Comparison of ENCODE assay signal across 28 mouse cellular contexts in the genomic region with DNA sequence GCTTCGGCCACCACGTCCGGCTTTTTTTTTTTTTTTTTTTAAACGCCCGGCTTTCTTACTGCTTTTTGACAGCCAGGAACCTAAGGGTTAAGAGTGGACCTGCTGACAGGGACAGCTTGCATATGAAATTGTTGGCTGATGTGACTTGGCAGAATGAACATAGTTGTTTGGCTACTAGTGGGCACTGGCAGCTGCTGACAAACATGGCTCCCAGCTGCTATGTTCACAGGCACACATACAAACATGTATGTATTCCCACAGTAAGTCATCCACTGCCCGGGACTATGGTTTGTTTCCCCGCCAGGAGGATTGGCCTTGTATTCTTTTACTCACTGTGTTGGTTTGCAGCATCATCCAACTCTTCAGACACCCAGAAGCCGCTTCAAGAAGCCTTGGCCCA. TPM values are rescaled to one million over a fixed set of nuclear protein-coding genes. Genes with fewer than 3 reads are reported as not detected.
DNase-seq lines count a peak whose midpoint lies in the region; ATAC-seq and TF ChIP-seq lines count a peak whose summit lies in the region.
"Had no signal": no experiment of that assay in that cellular context is flagged by ENCODE, and none has a peak within 500 bp of the region (broad histone marks: within the 10 kb centered on the region; RNA-seq: fewer than 3 reads in every experiment).

No protein-coding gene starts in this region.

- no peaks in the 10 kb centered on the region for H3K27me3 ChIP-seq in midbrain, postnatal 0 days (ENCODE audit: insufficient read depth, low read length)
- no peaks in the 10 kb centered on the region for H3K27me3 ChIP-seq in midbrain, embryonic 13.5 days
- H3K27me3 ChIP-seq: embryonic facial prominence, embryonic 13.5 days; forebrain, embryonic 12.5 days; heart, embryonic 12.5 days had no signal

- no peak overlapping the region for H3K9ac ChIP-seq in midbrain, postnatal 0 days (replicated peaks; ENCODE audit: low read length, poor library complexity, severe bottlenecking)
- no peak overlapping the region for H3K9ac ChIP-seq in midbrain, embryonic 13.5 days (replicated peaks)
- H3K9ac ChIP-seq: embryonic facial prominence, embryonic 13.5 days; forebrain, embryonic 12.5 days; heart, embryonic 12.5 days; liver, postnatal 0 days had no signal

- no peak overlapping the region for H3K27ac ChIP-seq in midbrain, postnatal 0 days (ENCODE audit: low read depth, low read length)
- no peak overlapping the region for H3K27ac ChIP-seq in midbrain, embryonic 13.5 days
- H3K27ac ChIP-seq: embryonic facial prominence, embryonic 13.5 days; forebrain, embryonic 12.5 days; hindbrain, embryonic 10.5 days; kidney, postnatal 0 days; left cerebral cortex, adult 2 months had no signal

- H3K9me3 ChIP-seq in midbrain, postnatal 0 days (ENCODE audit: low read length) = no peaks in the 10 kb centered on the region
- H3K9me3 ChIP-seq in midbrain, embryonic 13.5 days = peaks cover 9% of the 10 kb centered on the region

- ATAC-seq in midbrain, postnatal 0 days (ENCODE audit: low FRiP score) = no peak
- ATAC-seq in midbrain, embryonic 13.5 days = no peak
- ATAC-seq: inflammation-experienced regulatory T-cells, adult 6 months; liver, postnatal 0 days had no signal

- DNase-seq in cerebellum, postnatal 10 days = peak; percentile 78 to 80
- no peak for DNase-seq in cerebellum, postnatal 4 days (ENCODE audit: low spot score in 2 of 2)
- DNase-seq in left cerebral cortex, postnatal 4 days = peak; percentile 63
- DNase-seq in left cerebral cortex, adult 18-20 months (ENCODE audit: low spot score in 2 of 2) = no peak
- DNase-seq in midbrain, postnatal 0 days (ENCODE audit: low spot score) = peak; percentile 79
- no peak for DNase-seq in right cerebral cortex, postnatal 10 days (ENCODE audit: low spot score in 2 of 2)
- DNase-seq: adrenal gland, postnatal 14 days; embryo, embryonic 11 days; gastrocnemius, postnatal 25 days; heart, adult 18-20 months; heart, postnatal 10 days; kidney, adult 18-20 months; layer of hippocampus, adult 9-11 months; liver; liver, postnatal 0 days; right cerebral cortex, postnatal 25 days; spleen, adult 18-20 months had no signal

- H3K4me3 ChIP-seq in midbrain, postnatal 0 days (ENCODE audit: low read depth, low read length) = no peak overlapping the region
- no peak overlapping the region for H3K4me3 ChIP-seq in midbrain, embryonic 13.5 days (replicated peaks)
- H3K4me3 ChIP-seq: embryonic facial prominence, embryonic 13.5 days; erythroblast, embryonic 14.5 days; forebrain, embryonic 12.5 days; heart, embryonic 12.5 days; hindbrain, embryonic 10.5 days; left cerebral cortex, adult 2 months had no signal

- intact Hi-C loops in left cerebral cortex, postnatal 4 days (cut with DNase I) = no loop called here

- WGBS in midbrain, postnatal 0 days = 83% methylated on average over 8 of the region's 8 CpGs
- WGBS in midbrain, embryonic 13.5 days = 87% methylated on average over 8 of the region's 8 CpGs

- H3K4me1 ChIP-seq in midbrain, postnatal 0 days (ENCODE audit: insufficient read depth, low read length) = peaks cover 4% of the 10 kb centered on the region; the same call in 1 of the 2 replicates
- peaks cover 14% of the 10 kb centered on the region for H3K4me1 ChIP-seq in midbrain, embryonic 13.5 days (replicated peaks)

- no peak overlapping the region for H3K4me2 ChIP-seq in midbrain, postnatal 0 days (ENCODE audit: low read depth, low read length, poor library complexity, severe bottlenecking)
- no peak overlapping the region for H3K4me2 ChIP-seq in midbrain, embryonic 13.5 days (replicated peaks)
- H3K4me2 ChIP-seq: embryonic facial prominence, embryonic 13.5 days; forebrain, embryonic 12.5 days; heart, embryonic 12.5 days; midbrain, embryonic 11.5 days had no signal

- TF ChIP-seq CTCF in midbrain, postnatal 0 days (IDR thresholded peaks at IDR 0.05) = no peak

- peaks cover 2% of the 10 kb centered on the region; the same call in 1 of the 2 replicates for H3K36me3 ChIP-seq in midbrain, postnatal 0 days (ENCODE audit: insufficient read depth, low read length)
- H3K36me3 ChIP-seq in midbrain, embryonic 13.5 days = peaks cover 26% of the 10 kb centered on the region

RNA-seq across cellular contexts. Expression of gene Stk40, which starts 13.4 kb away (rescaled TPM):
- 10 to 100 TPM; 23.7 to 25.0 TPM for total RNA-seq in left cerebral cortex, postnatal 4 days (2021)
- total RNA-seq in left cerebral cortex, adult 18-20 months (2021) = 10 to 100 TPM; 43.5 to 48.3 TPM
- total RNA-seq in midbrain, postnatal 0 days (2014; rRNA removed) = 18.0 and 21.2 TPM in 2 replicates
- polyA plus RNA-seq in midbrain, postnatal 0 days (2015; fragmentation: Nextera tagmentation; extraction: Ambion mirVana) = 16.9 and 17.4 TPM in 2 replicates
- polyA plus RNA-seq in midbrain, embryonic 13.5 days (2015; fragmentation: Nextera tagmentation; extraction: Ambion mirVana) = 35.7 and 37.0 TPM in 2 replicates

RNA-seq across cellular contexts. Expression of gene Lsm10, which starts 20.7 kb away (rescaled TPM):
- 10 to 100 TPM; 23.9 to 25.3 TPM for total RNA-seq in left cerebral cortex, postnatal 4 days (2021)
- total RNA-seq in left cerebral cortex, adult 18-20 months (2021) = 10 to 100 TPM; 12.2 to 17.6 TPM
- total RNA-seq in midbrain, postnatal 0 days (2014; rRNA removed) = 27.0 and 28.6 TPM in 2 replicates
- 47.7 and 49.3 TPM in 2 replicates for polyA plus RNA-seq in midbrain, postnatal 0 days (2015; fragmentation: Nextera tagmentation; extraction: Ambion mirVana)
- 45.9 and 52.1 TPM in 2 replicates for polyA plus RNA-seq in midbrain, embryonic 13.5 days (2015; fragmentation: Nextera tagmentation; extraction: Ambion mirVana)

RNA-seq across cellular contexts. Expression of gene Eva1b, which starts 30.4 kb away (rescaled TPM):
- total RNA-seq in left cerebral cortex, postnatal 4 days (2021) = 1 to 10 TPM; 6.3 to 7.2 TPM
- total RNA-seq in left cerebral cortex, adult 18-20 months (2021) = 1 to 10 TPM; 2.4 to 2.9 TPM
- total RNA-seq in midbrain, postnatal 0 days (2014; rRNA removed) = 8.5 and 12.3 TPM in 2 replicates
- polyA plus RNA-seq in midbrain, postnatal 0 days (2015; fragmentation: Nextera tagmentation; extraction: Ambion mirVana) = 9.1 and 10.6 TPM in 2 replicates
- 10.3 and 12.9 TPM in 2 replicates for polyA plus RNA-seq in midbrain, embryonic 13.5 days (2015; fragmentation: Nextera tagmentation; extraction: Ambion mirVana)

RNA-seq across cellular contexts. Expression of gene Sh3d21, which starts 46.2 kb away (rescaled TPM):
- 1 to 10 TPM in 1 of 2 experiments, under 1 TPM in 1; 0.58 to 1.3 TPM for total RNA-seq in left cerebral cortex, postnatal 4 days (2021)
- total RNA-seq in left cerebral cortex, adult 18-20 months (2021) = under 1 TPM; 0.59 to 0.77 TPM
- 0.19 and 2.7 TPM in 2 replicates for total RNA-seq in midbrain, postnatal 0 days (2014; rRNA removed)
- polyA plus RNA-seq in midbrain, postnatal 0 days (2015; fragmentation: Nextera tagmentation; extraction: Ambion mirVana) = 2.6 and 2.9 TPM in 2 replicates
- 0.55 and 1.0 TPM in 2 replicates for polyA plus RNA-seq in midbrain, embryonic 13.5 days (2015; fragmentation: Nextera tagmentation; extraction: Ambion mirVana)
- total RNA-seq: monocyte, adult 5-6 weeks had no signal

RNA-seq across cellular contexts. Expression of gene Oscp1, which starts 58.8 kb away (rescaled TPM):
- 10 to 100 TPM; 35.3 to 37.9 TPM for total RNA-seq in left cerebral cortex, postnatal 4 days (2021)
- 10 to 100 TPM; 54.5 TPM for total RNA-seq in left cerebral cortex, adult 18-20 months (2021)
- total RNA-seq in midbrain, postnatal 0 days (2014; rRNA removed) = 19.1 and 34.3 TPM in 2 replicates
- polyA plus RNA-seq in midbrain, postnatal 0 days (2015; fragmentation: Nextera tagmentation; extraction: Ambion mirVana) = 47.7 and 50.2 TPM in 2 replicates
- 35.5 and 36.2 TPM in 2 replicates for polyA plus RNA-seq in midbrain, embryonic 13.5 days (2015; fragmentation: Nextera tagmentation; extraction: Ambion mirVana)
- polyA plus RNA-seq: erythroblast, embryonic 14.5 days had no signal

Comparison
In these comparisons a context has a peak if more than half of its experiments do, and no peak if none do; other contexts are left out.
1. DNase-seq: peak in cerebellum, postnatal 10 days (2 of 2), left cerebral cortex, postnatal 4 days (single experiment) and midbrain, postnatal 0 days (single experiment); none in cerebellum, postnatal 4 days (0 of 2), left cerebral cortex, adult 18-20 months (0 of 2) and right cerebral cortex, postnatal 10 days (0 of 2).